Mouse (Mus musculus) embryonic fibroblast, embryonic 13.5 days (primary cell): ENCODE measurements at regions not wholly inside any gene's neighbourhood (a gene's known extent, or its start where the extent isn't known, plus 50 kb on each side); places are given as distances from the start of the nearest gene placed in this dataset.

ENCODE experiments used
- CTCF ChIP-seq: IDR thresholded peaks from 2 replicates; pipeline ENCODE4 v1.5.1; 2011; ENCODE audit warnings: mild to moderate bottlenecking, control low read depth, low read length, moderate library complexity, borderline replicate concordance; ENCODE audit not compliant: insufficient read depth
- POLR2A ChIP-seq: IDR thresholded peaks from 2 replicates; pipeline ENCODE4 v1.6.1; 2011; ENCODE audit warnings: low read depth, mild to moderate bottlenecking, control low read depth, low read length, moderate library complexity

DNA sequence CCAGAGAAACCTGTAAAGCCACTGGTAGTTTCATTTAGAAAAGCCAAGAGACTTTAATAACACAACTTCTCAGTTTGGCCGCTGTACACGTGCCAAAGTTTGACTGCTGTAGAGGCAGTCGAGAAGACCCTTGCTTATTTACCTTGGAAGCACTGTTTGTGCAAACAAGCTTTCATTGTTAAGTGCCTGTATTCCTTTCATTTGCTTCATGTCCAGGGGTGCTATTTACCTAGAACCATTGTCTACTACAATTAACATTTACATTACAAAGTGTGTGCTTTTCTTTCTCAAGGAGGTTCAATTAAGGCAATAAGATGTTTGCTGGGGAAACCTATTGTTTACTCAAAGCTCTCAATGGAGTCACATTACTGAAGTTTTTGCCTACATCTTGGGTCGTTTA is 236.9 kb downstream of the Mef2c start:
- no peak for TF ChIP-seq CTCF
- TF ChIP-seq POLR2A: no peak
